11 mouse cellular contexts compared by ENCODE assay signal in genomic region chr8:120377803-120378189, GRCm38 (mm10).
DNase-seq lines count a peak whose midpoint lies in the region; ATAC-seq and TF ChIP-seq lines count a peak whose summit lies in the region.
"Had no signal": no experiment of that assay in that cellular context is flagged by ENCODE, and none has a peak within 500 bp of the region (broad histone marks: within the 10 kb centered on the region; RNA-seq: fewer than 3 reads in every experiment).

No protein-coding gene starts in this region.

- TF ChIP-seq CTCF in hindbrain, postnatal 0 days (IDR thresholded peaks at IDR 0.05; ENCODE audit: low read depth), result no peak

- no peak overlapping the region for H3K4me3 ChIP-seq in hindbrain, embryonic 13.5 days
- H3K4me3 ChIP-seq in hindbrain, postnatal 0 days (ENCODE audit: low read length), result no peak overlapping the region
- H3K4me3 ChIP-seq in liver, embryonic 15.5 days (replicated peaks), result no peak overlapping the region
- H3K4me3 ChIP-seq: heart, adult 2 months; limb, embryonic 12.5 days had no signal

- H3K9me3 ChIP-seq in hindbrain, embryonic 13.5 days, result no peaks in the 10 kb centered on the region
- no peaks in the 10 kb centered on the region for H3K9me3 ChIP-seq in hindbrain, postnatal 0 days (ENCODE audit: low read length)
- H3K9me3 ChIP-seq in liver, embryonic 15.5 days (replicated peaks), result no peaks in the 10 kb centered on the region
- H3K9me3 ChIP-seq: limb, embryonic 12.5 days had no signal

- no peaks in the 10 kb centered on the region for H3K36me3 ChIP-seq in hindbrain, embryonic 13.5 days
- H3K36me3 ChIP-seq in hindbrain, postnatal 0 days (ENCODE audit: insufficient read depth, low read length), result no peaks in the 10 kb centered on the region
- H3K36me3 ChIP-seq in liver, embryonic 15.5 days (replicated peaks), result no peaks in the 10 kb centered on the region
- H3K36me3 ChIP-seq: G1E; limb, embryonic 12.5 days had no signal

- no peak for DNase-seq in hindbrain, postnatal 0 days (ENCODE audit: low spot score)
- DNase-seq in CD4-positive helper T cell, adult 2 months (ENCODE audit: low read depth, low spot score), result peak; percentile 26
- DNase-seq in layer of hippocampus, adult 11-12 months (ENCODE audit: low spot score), result no peak
- no peak for DNase-seq in lung, postnatal 10 days
- no peak for DNase-seq in thymus, postnatal 10 days (ENCODE audit: low spot score in 2 of 2)

- no peak overlapping the region for H3K4me2 ChIP-seq in hindbrain, embryonic 13.5 days
- H3K4me2 ChIP-seq in hindbrain, postnatal 0 days (ENCODE audit: low read depth, low read length), result no peak overlapping the region
- peak overlapping the region; percentile 25 for H3K4me2 ChIP-seq in liver, embryonic 15.5 days
- H3K4me2 ChIP-seq: limb, embryonic 12.5 days had no signal

- H3K9ac ChIP-seq in hindbrain, embryonic 13.5 days, result no peak overlapping the region
- H3K9ac ChIP-seq in hindbrain, postnatal 0 days (replicated peaks; ENCODE audit: low read length), result no peak overlapping the region
- peak overlapping the region; percentile 38; the same call in 1 of the 2 replicates for H3K9ac ChIP-seq in liver, embryonic 15.5 days

- no peaks in the 10 kb centered on the region for H3K27me3 ChIP-seq in hindbrain, embryonic 13.5 days
- H3K27me3 ChIP-seq in hindbrain, postnatal 0 days (ENCODE audit: insufficient read depth, low read length), result no peaks in the 10 kb centered on the region
- H3K27me3 ChIP-seq in liver, embryonic 15.5 days, result no peaks in the 10 kb centered on the region

- 60% methylated on average over 7 of the region's 7 CpGs for WGBS in hindbrain, embryonic 13.5 days
- WGBS in hindbrain, postnatal 0 days, result 69% methylated on average over 7 of the region's 7 CpGs
- WGBS in liver, embryonic 15.5 days (ENCODE audit: insufficient replicate concordance), result 11% methylated on average over 7 of the region's 7 CpGs

- H3K4me1 ChIP-seq in hindbrain, embryonic 13.5 days (replicated peaks), result peaks cover 97% of the 10 kb centered on the region
- H3K4me1 ChIP-seq in hindbrain, postnatal 0 days (ENCODE audit: insufficient read depth, low read length), result peaks cover 42% of the 10 kb centered on the region
- H3K4me1 ChIP-seq in liver, embryonic 15.5 days (replicated peaks), result peaks cover 77% of the 10 kb centered on the region

- H3K27ac ChIP-seq in hindbrain, embryonic 13.5 days, result peak overlapping the region; percentile 69; the same call in 1 of the 2 replicates
- H3K27ac ChIP-seq in hindbrain, postnatal 0 days, result no peak overlapping the region
- peak overlapping the region; percentile 98 for H3K27ac ChIP-seq in liver, embryonic 15.5 days (replicated peaks)
- H3K27ac ChIP-seq: heart, adult 2 months; limb, embryonic 12.5 days had no signal

- ATAC-seq in hindbrain, embryonic 13.5 days (ENCODE audit: low FRiP score), result no peak
- no peak for ATAC-seq in hindbrain, postnatal 0 days
- ATAC-seq in common myeloid progenitor, adult 5-6 weeks (replicated peaks; ENCODE audit: low read depth, poor library complexity, severe bottlenecking), result peak; percentile 72
- peak; percentile 30; the same call in 1 of the 2 replicates for ATAC-seq in liver, embryonic 15.5 days (ENCODE audit: insufficient read depth)

Comparison
In these comparisons a context has a peak if more than half of its experiments do, and no peak if none do; other contexts are left out.
1. ATAC-seq: peak in common myeloid progenitor, adult 5-6 weeks (single experiment) and liver, embryonic 15.5 days (single experiment); none in hindbrain, embryonic 13.5 days (single experiment) and hindbrain, postnatal 0 days (single experiment).